ENCODE assay signal across 15 mouse cellular contexts in genomic region chr2:101295678-101296368, GRCm38 (mm10).
DNase-seq lines count a peak whose midpoint lies in the region; ATAC-seq and TF ChIP-seq lines count a peak whose summit lies in the region.
"Had no signal": no experiment of that assay in that cellular context is flagged by ENCODE, and none has a peak within 500 bp of the region (broad histone marks: within the 10 kb centered on the region; RNA-seq: fewer than 3 reads in every experiment).

No protein-coding gene starts in this region.

- no peaks in the 10 kb centered on the region for H3K27me3 ChIP-seq in embryonic facial prominence, embryonic 14.5 days (replicated peaks; ENCODE audit: control insufficient read depth, insufficient read depth, low read length)
- H3K27me3 ChIP-seq in hindbrain, postnatal 0 days (ENCODE audit: insufficient read depth, low read length) = no peaks in the 10 kb centered on the region
- H3K27me3 ChIP-seq: limb, embryonic 12.5 days had no signal

- DNase-seq in adrenal gland, adult (ENCODE audit: inconsistent age in 2 of 2, low spot score in 1 of 2) = peak; percentile 9 to 30
- no peak for DNase-seq in adrenal gland, adult 8-10 months
- DNase-seq in left cerebral cortex, adult 2 months (ENCODE audit: extremely low spot score in 1 of 2, low spot score in 2 of 2) = no peak
- DNase-seq in left cerebral cortex, adult 9 months (ENCODE audit: low spot score in 2 of 2) = no peak
- DNase-seq in embryonic facial prominence, embryonic 14.5 days (ENCODE audit: low spot score) = no peak
- DNase-seq in hindbrain, postnatal 0 days (ENCODE audit: low spot score) = peak; percentile 4
- no peak for DNase-seq in heart, adult 18-20 months
- DNase-seq in urinary bladder, adult 2 months (ENCODE audit: low spot score) = no peak
- DNase-seq: cerebellum, adult 9-10 months; heart, adult 11 months; heart, postnatal 4 days; kidney, postnatal 25 days; lung, postnatal 14 days; spleen, adult 18-20 months had no signal

- H3K4me2 ChIP-seq in embryonic facial prominence, embryonic 14.5 days (ENCODE audit: low read depth, low read length) = peak overlapping the region; percentile 21; the same call in 1 of the 2 replicates
- H3K4me2 ChIP-seq in hindbrain, postnatal 0 days (ENCODE audit: low read depth, low read length) = no peak overlapping the region
- H3K4me2 ChIP-seq: limb, embryonic 12.5 days had no signal

- no peak overlapping the region for H3K9ac ChIP-seq in embryonic facial prominence, embryonic 14.5 days (ENCODE audit: low read depth, low read length)
- no peak overlapping the region for H3K9ac ChIP-seq in hindbrain, postnatal 0 days (replicated peaks; ENCODE audit: low read length)
- H3K9ac ChIP-seq: limb, embryonic 12.5 days had no signal

- no peak overlapping the region for H3K4me3 ChIP-seq in left cerebral cortex, adult 2 months
- H3K4me3 ChIP-seq in embryonic facial prominence, embryonic 14.5 days (ENCODE audit: low read depth, low read length) = no peak overlapping the region
- no peak overlapping the region for H3K4me3 ChIP-seq in hindbrain, postnatal 0 days (ENCODE audit: low read length)
- H3K4me3 ChIP-seq: limb, embryonic 12.5 days had no signal

- H3K27ac ChIP-seq in left cerebral cortex, adult 2 months = peak overlapping the region; percentile 52
- no peak overlapping the region for H3K27ac ChIP-seq in embryonic facial prominence, embryonic 14.5 days (replicated peaks; ENCODE audit: low read depth, low read length)
- H3K27ac ChIP-seq in hindbrain, postnatal 0 days = no peak overlapping the region
- H3K27ac ChIP-seq: limb, embryonic 12.5 days had no signal

- WGBS in embryonic facial prominence, embryonic 14.5 days = 34% methylated on average over 10 of the region's 10 CpGs
- 42% methylated on average over 10 of the region's 10 CpGs for WGBS in hindbrain, postnatal 0 days

- H3K9me3 ChIP-seq in embryonic facial prominence, embryonic 14.5 days (ENCODE audit: control insufficient read depth, low read length) = no peaks in the 10 kb centered on the region
- no peaks in the 10 kb centered on the region for H3K9me3 ChIP-seq in hindbrain, postnatal 0 days (ENCODE audit: low read length)
- H3K9me3 ChIP-seq: limb, embryonic 12.5 days had no signal

- no peaks in the 10 kb centered on the region for H3K36me3 ChIP-seq in embryonic facial prominence, embryonic 14.5 days (ENCODE audit: control insufficient read depth, insufficient read depth, low read length)
- H3K36me3 ChIP-seq in hindbrain, postnatal 0 days (ENCODE audit: insufficient read depth, low read length) = no peaks in the 10 kb centered on the region
- H3K36me3 ChIP-seq: limb, embryonic 12.5 days had no signal

- intact Hi-C loops in left cerebral cortex, adult 2 months (cut with DNase I) = loop anchor here (2.0 to 5.0 kb wide), 2 partner anchors 124 to 169 kb away; no protein-coding TSS in a partner anchor

- no peak for TF ChIP-seq CTCF in left cerebral cortex, adult 2 months (IDR thresholded peaks at IDR 0.05)
- TF ChIP-seq CTCF in hindbrain, postnatal 0 days (IDR thresholded peaks at IDR 0.05; ENCODE audit: low read depth) = no peak

- 0 out of 2 replicates have a peak, but pooled peaks cover 3% of the 10 kb centered on the region for H3K4me1 ChIP-seq in embryonic facial prominence, embryonic 14.5 days (ENCODE audit: control insufficient read depth, insufficient read depth, low read length)
- no peaks in the 10 kb centered on the region for H3K4me1 ChIP-seq in hindbrain, postnatal 0 days (ENCODE audit: insufficient read depth, low read length)
- H3K4me1 ChIP-seq: limb, embryonic 12.5 days had no signal

- no peak for ATAC-seq in embryonic facial prominence, embryonic 14.5 days (ENCODE audit: low read depth)
- ATAC-seq in hindbrain, postnatal 0 days = no peak

Comparison
In these comparisons a context has a peak if more than half of its experiments do, and no peak if none do; other contexts are left out.
1. DNase-seq: peak in adrenal gland, adult (2 of 2) and hindbrain, postnatal 0 days (single experiment); none in adrenal gland, adult 8-10 months (single experiment), left cerebral cortex, adult 2 months (0 of 2), left cerebral cortex, adult 9 months (0 of 2), embryonic facial prominence, embryonic 14.5 days (single experiment), heart, adult 18-20 months (0 of 2) and urinary bladder, adult 2 months (single experiment).